Mouse (Mus musculus): ENCODE data around the gene Nisch.

Gene Nisch

DNA sequence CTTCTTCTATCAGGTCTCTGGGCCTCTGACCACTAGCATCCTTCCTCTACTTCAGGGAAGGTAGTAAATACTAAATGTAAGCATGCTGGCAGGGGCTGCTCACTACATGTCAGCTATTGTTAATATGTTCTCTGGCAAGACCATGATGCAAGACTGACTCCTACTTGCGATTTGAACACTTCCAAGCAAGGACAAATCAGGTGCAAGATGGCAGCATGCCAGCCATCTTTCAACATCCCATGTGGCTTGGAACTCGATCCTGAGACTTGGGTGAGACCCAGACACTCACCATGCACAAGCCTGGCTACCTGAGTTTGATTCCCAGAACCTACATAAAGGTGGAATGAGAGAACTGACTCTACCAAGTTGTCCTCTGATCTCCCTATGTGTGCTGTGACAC is 24.8 kb downstream of the Nisch start:
- no peak for DNase-seq (ENCODE audit: extremely low spot score)

GRCm38 (mm10) chr14:31189348-31189747 is 27.4 kb downstream of the Nisch start:
- no peak for DNase-seq (ENCODE audit: extremely low spot score)

GRCm38 (mm10) chr14:31188771-31189181 is 28.0 kb downstream of the Nisch start:
- DNase-seq (ENCODE audit: extremely low spot score), result no peak

DNA sequence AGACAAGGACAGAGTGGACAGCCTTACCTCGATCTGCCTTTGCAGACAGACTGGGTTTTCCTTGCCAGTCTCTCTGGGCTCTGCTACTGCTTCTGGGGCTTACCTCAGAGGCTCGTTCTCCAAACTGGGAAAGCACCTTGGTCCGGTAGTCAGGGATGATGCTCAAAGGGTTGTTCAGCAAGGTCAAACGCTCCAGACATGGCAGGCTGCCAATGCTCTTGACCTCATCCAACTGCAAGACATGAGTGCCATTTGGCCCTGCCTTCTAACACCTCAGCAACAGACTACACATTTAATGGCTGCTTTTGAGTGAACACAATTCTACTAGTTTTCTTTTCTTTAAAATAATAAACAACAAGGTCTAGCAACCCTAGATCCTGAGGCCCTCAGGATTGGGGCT is 30.1 kb downstream of the Nisch start:
- no peak for DNase-seq (ENCODE audit: extremely low spot score)

DNA sequence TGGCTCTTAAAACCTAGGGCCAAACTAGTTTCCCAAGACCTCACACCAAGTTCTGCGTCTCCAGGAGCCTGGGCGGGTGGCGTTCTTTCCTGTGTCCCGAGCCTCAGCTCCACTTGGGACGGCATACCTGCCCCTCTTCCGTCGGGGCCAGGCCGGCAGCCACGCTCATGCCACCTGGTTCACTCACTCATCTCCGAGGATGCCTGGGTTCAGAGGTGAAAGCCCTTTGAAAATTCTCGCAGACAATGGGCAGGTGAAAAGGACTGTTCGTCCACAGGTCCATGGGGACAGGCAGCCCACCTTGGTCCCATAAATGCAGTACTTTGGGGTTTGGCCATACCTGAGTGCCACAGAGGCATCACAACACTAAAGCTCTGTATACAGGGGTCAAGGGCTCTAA is 32.6 kb downstream of the Nisch start:
- DNase-seq (ENCODE audit: extremely low spot score), result no peak

- DNase-seq (ENCODE audit: extremely low spot score), result no peak
These were observed 33.2 kb downstream of the Nisch start for GRCm38 (mm10) chr14:31183541-31183940.

DNA sequence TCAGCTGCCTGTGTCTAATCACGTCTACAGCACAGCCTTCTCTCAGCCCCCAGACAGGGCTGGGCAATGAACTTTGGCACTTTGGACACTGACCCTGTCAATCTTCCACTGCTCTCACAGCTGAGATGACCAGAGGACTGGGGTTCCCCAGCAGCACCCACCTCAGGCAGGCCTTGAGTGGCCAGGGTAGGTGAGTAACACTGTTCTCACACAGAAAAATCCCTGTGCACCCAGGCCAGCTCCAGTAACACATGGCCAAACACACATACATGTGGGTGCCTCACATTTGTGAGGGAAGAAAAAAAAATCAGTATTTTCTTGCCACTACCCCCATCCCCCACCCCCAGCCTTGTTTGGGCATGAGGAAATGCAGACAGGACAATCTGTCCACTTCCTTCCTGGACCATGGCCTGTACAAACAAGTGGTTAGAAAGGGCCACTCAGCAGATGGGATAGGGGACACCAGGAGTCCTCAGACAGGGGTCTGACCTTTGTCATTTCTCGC is 33.9 kb downstream of the Nisch start:
- DNase-seq (ENCODE audit: extremely low spot score), result no peak

DNA sequence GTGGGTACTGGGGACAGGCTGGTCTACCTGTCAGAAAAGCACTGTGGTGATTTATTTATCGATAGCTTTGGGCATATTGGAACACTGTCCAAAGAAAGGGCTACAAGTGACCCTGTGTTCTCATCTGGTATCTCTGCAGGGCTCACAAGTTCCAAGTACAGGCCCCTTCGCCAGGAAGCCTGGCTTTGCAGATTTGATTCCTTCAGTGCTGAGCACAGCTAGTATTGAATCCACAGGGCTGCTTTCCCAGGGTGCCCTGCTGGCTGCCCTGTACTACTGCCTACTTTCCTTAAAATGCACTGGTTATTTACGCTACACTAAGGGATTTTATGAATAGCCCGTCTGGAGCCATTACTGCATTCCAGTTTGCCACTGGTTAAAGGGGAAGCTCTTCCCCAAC is 35.2 kb downstream of the Nisch start:
- DNase-seq (ENCODE audit: extremely low spot score), result no peak

GRCm38 (mm10) chr14:31179677-31180365 is 36.9 kb downstream of the Nisch start:
- DNase-seq (ENCODE audit: extremely low spot score), result no peak

DNA sequence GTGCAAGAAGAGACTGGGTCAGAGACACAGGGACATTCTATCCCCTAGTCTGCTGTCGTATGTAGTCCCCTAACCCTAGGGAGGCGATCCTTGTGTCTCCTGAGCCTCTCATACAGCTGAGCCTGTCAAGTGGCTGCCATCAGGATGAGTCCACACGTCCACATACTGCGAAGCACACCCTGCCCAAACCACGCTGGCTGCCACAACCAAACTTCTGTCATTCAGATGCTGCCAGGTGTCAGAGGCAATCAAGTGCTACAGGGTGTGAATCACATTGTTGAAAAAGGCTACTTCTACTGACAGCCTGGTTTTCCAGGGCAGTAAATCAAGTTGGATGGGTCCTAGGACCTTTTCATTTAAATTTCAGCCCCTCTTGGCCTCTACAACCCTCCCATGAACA is 39.0 kb downstream of the Nisch start:
- no peak for DNase-seq (ENCODE audit: extremely low spot score)

- no peak for DNase-seq (ENCODE audit: extremely low spot score)
These were observed 39.5 kb downstream of the Nisch start for GRCm38 (mm10) chr14:31177287-31177686.

GRCm38 (mm10) chr14:31173537-31173936 is 43.2 kb downstream of the Nisch start:
- no peak for DNase-seq (ENCODE audit: extremely low spot score)

GRCm38 (mm10) chr14:31172781-31173455 is 43.8 kb downstream of the Nisch start:
- DNase-seq (ENCODE audit: extremely low spot score), result no peak

DNA sequence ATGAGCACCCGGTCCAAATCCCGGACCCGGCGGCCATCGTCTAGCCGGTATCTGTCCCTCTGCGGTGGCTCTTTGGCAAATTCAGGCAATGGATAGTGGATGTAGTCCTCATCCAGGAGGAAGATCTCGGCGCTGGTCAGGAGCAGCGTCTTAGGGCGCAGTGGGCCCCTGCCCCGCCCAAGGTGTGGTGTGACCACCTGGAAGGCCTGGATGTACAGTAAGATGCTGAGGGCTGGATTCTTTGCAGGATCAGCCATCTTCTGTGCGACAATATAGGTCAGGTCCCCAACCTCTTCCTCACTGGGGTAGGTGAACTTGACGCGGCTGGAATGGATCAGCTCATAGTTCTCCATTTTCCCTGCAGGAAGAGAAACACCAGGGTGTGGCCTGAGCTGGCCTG is 44.9 kb downstream of the Nisch start:
- no peak for DNase-seq (ENCODE audit: extremely low spot score)

DNA sequence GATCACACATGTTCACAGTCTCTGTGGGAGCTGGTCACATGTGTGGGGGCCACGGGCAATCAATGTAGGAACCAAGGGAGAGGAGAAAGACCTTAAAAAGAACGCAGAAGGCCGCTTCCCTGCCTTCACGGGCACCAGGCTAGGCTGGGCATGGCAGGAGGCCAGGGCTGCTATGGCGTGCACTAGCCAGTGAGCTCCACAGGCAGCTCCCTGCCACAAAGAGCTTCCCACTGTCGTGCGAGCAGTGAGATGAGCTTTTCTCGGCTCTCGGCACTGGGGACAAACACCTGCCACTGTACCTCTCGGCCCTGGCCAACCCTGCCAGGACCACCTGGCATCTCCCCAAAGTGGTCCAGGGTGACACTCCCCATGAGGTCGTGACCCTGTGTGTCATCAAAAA is 45.4 kb downstream of the Nisch start:
- DNase-seq (ENCODE audit: extremely low spot score), result no peak

- no peak for DNase-seq (ENCODE audit: extremely low spot score)
These were observed 45.8 kb downstream of the Nisch start for GRCm38 (mm10) chr14:31170963-31171362.

DNA sequence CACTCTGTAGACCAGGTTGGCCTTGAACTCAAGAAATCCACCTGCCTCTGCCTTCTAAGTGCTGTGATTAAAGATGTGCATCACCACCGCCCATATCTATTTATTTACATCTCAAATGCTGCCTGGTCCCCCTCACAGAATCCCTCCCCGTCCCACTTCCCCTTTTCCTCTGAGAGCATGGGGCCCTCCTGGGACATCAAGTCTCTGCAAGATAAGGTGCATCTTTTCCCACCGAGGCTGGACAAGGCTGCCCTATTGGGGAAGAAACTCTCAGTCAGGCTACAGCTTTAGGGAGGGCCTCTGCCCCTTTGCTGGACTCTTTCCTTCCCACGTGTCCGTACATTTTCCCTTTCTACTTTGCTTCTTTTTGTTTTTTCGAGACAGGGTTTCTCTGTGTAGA is 47.2 kb downstream of the Nisch start:
- no peak for DNase-seq (ENCODE audit: extremely low spot score)

GRCm38 (mm10) chr14:31168425-31168824 is 48.3 kb downstream of the Nisch start, which contains the start of gene Stab1:
Stab1 (minus strand) TSS chr14:31168641.
- DNase-seq (ENCODE audit: extremely low spot score), result no peak

DNA sequence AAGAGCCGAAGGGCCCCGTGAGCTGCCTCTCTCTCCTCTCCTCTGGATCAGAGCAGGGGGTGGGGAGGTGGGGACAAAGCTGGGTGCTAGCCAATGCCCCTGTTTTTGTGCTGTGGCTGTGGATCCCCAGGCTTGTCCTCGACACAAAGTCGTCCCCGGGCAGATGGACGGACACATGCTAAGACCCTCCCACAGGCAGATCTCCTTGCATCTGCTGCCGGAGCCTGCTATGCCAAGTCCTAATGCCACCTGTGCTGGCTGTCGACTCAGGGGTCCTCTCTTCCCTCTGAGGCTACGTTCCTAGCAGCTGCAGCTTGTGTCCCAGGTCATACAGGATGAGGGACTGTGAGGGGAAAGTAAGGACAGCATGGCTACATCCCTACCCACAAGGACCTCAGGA is 49.9 kb downstream of the Nisch start:
- no peak for DNase-seq (ENCODE audit: extremely low spot score)

DNA sequence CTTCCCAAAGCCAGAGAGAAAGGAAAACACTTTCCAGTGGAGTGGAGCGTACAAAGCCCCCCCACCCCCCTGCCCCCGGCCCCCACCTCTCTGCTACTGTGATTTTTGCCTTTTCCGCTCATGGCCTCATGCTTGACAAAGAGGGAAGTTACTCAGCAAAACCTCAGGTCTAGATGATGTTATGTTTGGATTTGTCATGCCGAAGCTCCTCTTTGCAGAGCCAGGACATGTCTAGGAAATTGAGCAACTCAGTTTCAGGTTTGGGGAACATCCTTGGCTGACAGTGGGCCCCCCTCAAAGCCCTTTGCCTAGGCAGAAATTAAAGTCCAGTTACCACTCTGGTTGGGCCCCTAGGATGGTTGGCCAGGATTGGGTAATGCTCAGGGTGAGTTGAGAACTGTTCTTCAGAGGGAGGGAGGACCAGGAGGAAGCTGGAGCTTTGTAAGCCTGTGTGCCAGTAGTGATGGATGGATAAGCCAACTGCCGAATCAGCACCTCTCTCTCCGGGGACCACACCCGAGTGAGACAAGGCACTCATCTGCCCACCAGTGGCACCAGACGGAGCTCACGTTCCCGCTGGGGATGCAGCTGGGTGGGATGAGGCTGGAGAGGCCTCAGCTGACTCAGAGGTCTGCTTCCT is 50.6 kb downstream of the Nisch start:
- no peak for DNase-seq (ENCODE audit: extremely low spot score)

DNA sequence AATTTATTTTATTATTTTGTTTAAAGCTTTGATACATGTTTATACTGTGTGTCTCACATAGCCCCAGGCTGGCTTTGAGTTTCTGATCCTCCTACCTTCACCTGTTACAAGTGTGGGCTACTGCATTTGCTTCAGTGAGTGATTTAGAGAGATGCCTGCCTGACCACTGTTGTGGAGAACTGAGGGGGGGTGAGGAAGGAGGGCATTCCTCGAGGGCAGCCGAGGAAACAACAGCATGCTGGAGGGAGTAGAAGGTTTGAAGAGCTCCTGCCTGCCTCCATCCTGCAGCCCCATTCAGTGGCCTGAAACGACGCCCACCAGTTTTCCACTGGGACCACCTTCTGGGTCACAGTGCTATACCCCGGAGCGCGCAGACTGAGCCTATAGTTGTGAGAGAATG is 51.3 kb downstream of the Nisch start:
- DNase-seq (ENCODE audit: extremely low spot score), result no peak

DNA sequence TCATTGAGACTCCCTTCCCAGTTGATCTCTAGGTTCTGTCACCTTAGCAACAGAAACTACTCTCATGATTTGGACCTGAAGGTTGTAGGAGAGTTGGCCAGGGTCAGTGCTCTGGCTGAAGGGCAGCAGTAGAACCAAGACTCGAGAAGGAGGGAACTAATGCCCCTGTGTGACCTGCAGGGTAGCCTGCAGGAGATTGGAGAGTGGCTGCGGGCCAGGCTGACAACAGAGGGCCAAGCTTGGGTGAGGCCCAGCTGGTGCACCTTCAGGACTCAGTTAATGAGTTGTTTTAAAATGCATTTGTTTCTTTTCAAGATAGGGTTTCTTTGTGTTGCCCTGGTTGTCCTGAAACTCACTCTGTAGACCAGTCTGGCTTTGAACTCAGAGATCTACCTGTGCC is 51.7 kb downstream of the Nisch start:
- no peak for DNase-seq (ENCODE audit: extremely low spot score)

DNA sequence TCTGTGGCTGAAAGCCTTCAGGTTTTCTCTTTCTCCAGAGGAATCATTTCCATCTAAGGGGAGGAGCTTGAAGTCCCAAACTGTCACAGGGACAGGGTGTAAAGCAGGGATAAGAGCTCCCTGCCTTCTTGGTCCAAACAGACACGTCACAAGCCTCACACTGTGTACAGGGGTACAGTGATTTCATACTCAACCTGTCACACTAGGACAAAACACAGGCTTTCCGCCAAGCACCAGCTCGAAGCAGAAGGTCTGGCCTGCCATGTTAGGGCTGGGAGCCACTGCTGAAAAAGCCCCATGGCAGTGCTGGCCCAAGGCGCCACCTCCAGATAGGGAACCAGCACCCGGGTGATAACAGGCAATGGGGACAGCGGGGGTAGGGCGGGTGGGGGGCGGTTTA is 52.7 kb downstream of the Nisch start:
- DNase-seq (ENCODE audit: extremely low spot score), result no peak

All from embryo, embryonic 9.5 days (tissue).